Mouse (Mus musculus) thymus, postnatal 0 days (tissue): Measurements from ENCODE around the gene Eps8l1. TPM values are rescaled to one million over a fixed set of nuclear protein-coding genes. Genes with fewer than 3 reads are reported as not detected.

Experiments used
- DNase-seq: peaks from one replicate; pipeline ENCODE4 v3.0.0-alpha.2; 2015; ENCODE audit warnings: low spot score
- polyA plus RNA-seq: library from polyadenylated mRNA; unstranded; fragments of >200 nt; fragmentation: Nextera tagmentation; extraction: Ambion mirVana; gene quantifications from 2 replicates; pipeline ENCODE4 v1.2.1, GENCODE M21; 2015

The Eps8l1 gene
- polyA plus RNA-seq, 1 experiment from 2014 or later = 0.79 TPM

- DNase-seq = no peak
These were observed 17.7 kb downstream of the Eps8l1 start for GRCm38 (mm10) chr7:4478021-4478795.

GRCm38 (mm10) chr7:4478796-4479291, 18.4 kb downstream of the Eps8l1 start:
- no peak for DNase-seq

GRCm38 (mm10) chr7:4479674-4480073, 19.2 kb downstream of the Eps8l1 start:
- peak; percentile 63 for DNase-seq

- no peak for DNase-seq
These were observed 21.8 kb downstream of the Eps8l1 start for GRCm38 (mm10) chr7:4482281-4482680.

GRCm38 (mm10) chr7:4491308-4491707, 30.8 kb downstream of the Eps8l1 start:
- DNase-seq = no peak

GRCm38 (mm10) chr7:4492284-4493224, 32.1 kb downstream of the Eps8l1 start:
- DNase-seq = peak; percentile 45

- DNase-seq = no peak
These were observed 33.5 kb downstream of the Eps8l1 start for GRCm38 (mm10) chr7:4493991-4494390.

GRCm38 (mm10) chr7:4496468-4496867, 36.0 kb downstream of the Eps8l1 start:
- DNase-seq = no peak

- no peak for DNase-seq
These were observed 36.9 kb downstream of the Eps8l1 start for GRCm38 (mm10) chr7:4497271-4497903.

- no peak for DNase-seq
These were observed 37.8 kb downstream of the Eps8l1 start for GRCm38 (mm10) chr7:4498251-4498650.

GRCm38 (mm10) chr7:4499034-4499433, 38.6 kb downstream of the Eps8l1 start:
- DNase-seq = no peak

- DNase-seq = peak; percentile 52
These were observed 40.5 kb downstream of the Eps8l1 start for GRCm38 (mm10) chr7:4500892-4501471.

- peak; percentile 93 for DNase-seq
These were observed 41.3 kb downstream of the Eps8l1 start, which contains the start of gene Ppp1r12c for GRCm38 (mm10) chr7:4501558-4502397. Gene Ppp1r12c (minus strand): TSS chr7:4501680.

GRCm38 (mm10) chr7:4502421-4503090, 42.1 kb downstream of the Eps8l1 start:
- DNase-seq = peak; percentile 49

GRCm38 (mm10) chr7:4503100-4503499, 42.6 kb downstream of the Eps8l1 start:
- no peak for DNase-seq

- no peak for DNase-seq
These were observed 43.4 kb downstream of the Eps8l1 start for GRCm38 (mm10) chr7:4503858-4504257.

GRCm38 (mm10) chr7:4504646-4505435, 44.4 kb downstream of the Eps8l1 start:
- DNase-seq = no peak

GRCm38 (mm10) chr7:4507220-4507619, 46.7 kb downstream of the Eps8l1 start:
- DNase-seq = no peak
